Mouse (Mus musculus) forelimb bud, embryonic 11.5 days (tissue): Measurements from ENCODE around the gene Abhd17c.
A peak's percentile ranks its signal among the peaks of the same experiment; 100 is the strongest.
"Not testable (repeated sequence)": the region's sequence is repeated elsewhere in the genome, so short reads cannot be mapped to it uniquely, and the experiment has no call there.

Experiments used
- DNase-seq: peaks from one replicate; pipeline ENCODE4 v3.0.0-alpha.2; 2012; ENCODE audit warnings: low read depth, low spot score

Abhd17c gene

DNA sequence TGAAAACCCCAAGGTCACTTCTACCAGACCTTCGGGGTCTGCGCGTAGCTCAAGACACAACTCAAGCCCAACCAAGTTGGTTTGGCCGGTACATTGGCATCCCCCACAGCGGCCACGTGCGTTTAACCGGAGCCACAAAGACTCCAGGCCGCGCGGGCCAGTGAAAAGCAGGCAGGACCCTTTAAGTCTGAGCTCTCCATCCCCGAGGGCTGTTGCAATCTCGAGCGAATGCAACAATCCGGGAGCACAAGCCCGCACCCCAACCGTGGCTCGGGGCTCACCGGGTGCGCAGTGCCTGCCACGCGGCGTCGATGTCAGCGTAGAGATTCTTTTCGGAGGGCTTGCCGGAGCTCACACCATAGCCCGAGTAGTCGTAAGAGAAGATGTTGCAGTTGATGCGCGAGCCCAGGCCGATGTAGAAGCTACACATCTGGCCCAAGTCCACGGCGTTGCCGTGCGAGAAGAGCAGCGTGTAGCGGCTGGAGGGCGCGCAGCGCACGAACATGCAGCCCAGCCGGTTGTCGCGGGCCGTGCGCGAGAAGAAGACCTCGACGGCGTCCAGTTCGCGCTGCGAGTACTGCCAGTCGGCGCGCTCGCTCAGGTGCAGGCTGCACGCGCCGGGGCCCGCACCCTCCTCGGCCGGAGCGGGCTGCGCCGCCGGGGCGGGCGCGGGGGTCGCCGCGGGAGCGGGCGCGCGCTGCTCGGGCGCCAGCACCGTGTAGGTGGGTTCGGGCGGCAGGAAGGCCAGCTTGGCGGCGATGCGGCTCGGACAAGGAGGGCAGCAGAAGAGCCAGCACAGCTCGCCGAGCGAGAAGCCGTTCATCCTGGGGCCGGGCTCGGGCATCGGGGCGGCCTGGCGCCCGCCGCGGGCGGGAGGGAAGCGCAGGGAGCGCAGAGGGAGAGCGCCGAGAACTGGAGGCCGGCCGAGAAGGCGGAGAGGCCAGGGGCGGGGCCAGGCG is at the start of gene Abhd17c:
TSS of gene Abhd17c (minus strand) at position 893 of the 959 bp plus-strand sequence.
- peak; percentile 40 for DNase-seq

DNA sequence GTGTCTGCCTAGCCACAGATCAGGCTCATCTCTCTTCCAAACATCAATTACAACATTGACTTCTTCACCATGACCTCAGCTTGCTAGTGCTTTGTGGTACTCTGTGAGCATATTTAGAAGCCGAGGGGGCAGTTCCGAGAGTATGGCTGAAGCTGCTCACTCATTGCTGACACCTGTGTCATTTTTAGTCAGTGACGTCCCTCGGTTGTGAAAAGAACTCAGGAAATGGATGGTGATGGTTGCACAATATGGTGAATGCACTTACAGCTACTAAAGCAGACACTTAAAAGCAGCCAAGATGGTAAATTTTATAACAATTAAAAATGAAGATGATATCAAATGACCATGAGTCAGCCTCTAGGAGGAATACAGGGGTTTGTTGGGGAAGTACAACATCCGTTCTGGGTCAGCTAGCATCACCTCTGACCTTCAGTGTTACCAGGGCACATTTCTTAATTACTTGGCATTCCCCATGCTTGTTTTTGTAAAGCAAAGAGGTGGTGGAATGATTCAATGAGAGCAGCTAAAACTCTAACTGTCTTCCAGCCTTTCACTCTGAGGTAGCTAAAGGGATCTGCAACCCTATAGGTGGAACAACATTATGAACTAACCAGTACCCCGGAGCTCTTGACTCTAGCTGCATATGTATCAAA is 45.6 kb upstream of the Abhd17c start:
- DNase-seq = no peak

DNA sequence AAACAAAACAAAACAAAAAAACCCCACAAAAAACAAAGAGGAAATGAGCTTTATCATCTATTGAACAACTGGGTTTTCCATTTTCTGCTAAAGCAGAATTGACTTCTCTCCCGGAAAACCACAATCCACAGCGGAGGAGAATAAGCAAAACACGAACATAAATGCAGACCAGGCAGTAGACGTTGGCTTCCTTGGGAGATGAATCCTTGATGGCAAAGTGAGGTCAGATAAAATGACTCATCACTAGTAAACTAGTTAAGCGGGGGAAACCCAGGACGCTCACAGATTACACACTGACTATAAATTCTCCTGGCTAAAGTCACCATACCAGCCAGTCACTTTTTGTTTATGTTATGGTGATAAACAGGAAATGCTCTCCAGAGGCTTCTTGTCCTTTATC is 44.5 kb upstream of the Abhd17c start:
- DNase-seq = no peak

DNA sequence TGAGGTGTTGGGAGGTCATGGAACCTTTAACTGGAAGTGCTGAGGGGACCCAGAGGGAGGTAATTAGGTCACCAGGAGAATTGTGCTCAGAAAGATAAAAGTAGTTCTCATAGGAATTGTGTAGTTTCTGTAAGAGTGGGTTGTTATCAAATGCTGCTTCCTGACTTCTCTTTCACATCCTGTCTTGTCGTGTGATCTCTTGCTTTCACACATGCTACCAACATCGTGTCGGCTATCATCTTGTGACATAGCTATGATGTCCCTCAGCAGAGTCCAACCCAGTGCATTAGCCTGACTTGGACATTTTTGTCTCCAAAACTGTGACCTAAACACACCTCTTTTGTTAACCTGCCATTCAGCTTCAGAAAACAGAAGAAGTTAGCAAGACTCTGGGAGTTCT is 40.6 kb upstream of the Abhd17c start:
- no peak for DNase-seq

DNA sequence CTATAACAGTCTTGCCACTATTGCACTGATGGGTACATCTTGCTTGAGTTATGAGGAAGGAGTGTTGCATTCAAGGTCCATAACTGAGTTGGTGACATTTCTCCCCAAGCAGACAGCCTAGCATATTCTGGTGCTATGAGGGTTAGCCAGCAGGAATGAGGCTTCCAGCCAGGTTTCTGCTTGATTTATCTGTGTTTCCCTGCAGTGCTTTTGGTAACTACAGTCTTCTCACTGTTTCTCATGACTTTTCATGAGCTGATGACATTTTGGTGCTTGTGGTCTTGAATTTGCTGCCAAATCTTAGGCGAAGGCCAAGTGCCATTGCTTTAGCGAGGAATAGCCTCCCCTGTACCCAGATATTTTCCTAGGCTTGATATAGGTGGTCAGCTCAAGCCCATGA is 39.8 kb upstream of the Abhd17c start:
- no peak for DNase-seq

DNA sequence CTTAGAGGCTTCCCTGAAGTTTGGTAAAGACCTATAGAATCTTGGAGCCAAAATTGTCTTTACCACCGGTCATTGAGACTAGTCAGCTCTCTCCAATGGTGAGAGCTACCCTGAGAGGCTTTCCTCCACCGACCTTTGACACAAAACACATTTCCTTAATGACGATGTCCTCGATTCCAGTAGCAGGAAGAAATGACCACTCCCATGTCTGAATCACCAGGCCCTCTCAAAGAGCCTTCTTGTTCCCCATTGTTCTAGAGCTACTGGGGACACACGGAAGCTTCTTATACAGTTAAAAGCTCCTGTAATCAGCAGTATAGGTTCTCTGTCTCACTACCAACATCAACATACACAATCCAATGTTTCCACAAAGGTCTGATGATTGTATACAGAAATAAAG is 36.5 kb upstream of the Abhd17c start:
- no peak for DNase-seq

DNA sequence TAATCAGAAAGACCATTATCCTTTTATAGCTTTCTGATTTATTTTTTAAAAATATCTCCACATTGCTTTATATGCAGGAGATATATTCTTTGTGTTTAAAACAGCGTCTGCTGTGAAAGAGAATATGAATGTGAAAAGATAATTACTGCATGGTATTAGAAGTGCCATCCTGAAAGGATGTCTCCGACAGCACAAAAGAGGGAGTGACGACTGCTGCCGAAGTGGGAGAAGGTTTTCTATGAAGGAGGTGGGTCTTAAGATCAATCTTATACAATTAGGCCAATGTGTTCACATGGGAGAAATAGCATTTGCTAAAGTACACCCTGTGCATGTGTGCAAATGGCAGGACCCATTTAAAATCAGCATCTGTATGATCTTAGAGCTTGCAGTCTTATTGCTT is 33.5 kb upstream of the Abhd17c start:
- no peak for DNase-seq

DNA sequence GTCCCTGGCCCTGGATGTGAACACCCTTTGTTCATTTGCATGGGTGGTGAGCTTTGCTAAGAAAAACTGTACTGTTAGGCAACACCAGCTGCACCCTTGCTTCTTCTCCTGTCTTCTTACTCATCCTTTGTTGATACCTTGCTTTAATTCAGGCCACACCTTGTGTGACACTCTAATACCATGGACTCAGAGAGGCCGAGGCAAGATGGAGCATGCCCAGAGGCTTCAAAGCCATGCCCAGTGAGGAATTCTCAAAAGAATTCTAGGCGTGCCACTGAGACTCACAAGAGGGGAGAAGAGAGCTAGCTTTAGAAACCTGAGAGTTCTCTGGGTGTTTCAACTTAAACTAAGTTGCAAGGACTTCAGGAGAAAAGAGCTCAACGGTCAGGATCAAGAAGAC is 33.0 kb upstream of the Abhd17c start:
- no peak for DNase-seq

DNA sequence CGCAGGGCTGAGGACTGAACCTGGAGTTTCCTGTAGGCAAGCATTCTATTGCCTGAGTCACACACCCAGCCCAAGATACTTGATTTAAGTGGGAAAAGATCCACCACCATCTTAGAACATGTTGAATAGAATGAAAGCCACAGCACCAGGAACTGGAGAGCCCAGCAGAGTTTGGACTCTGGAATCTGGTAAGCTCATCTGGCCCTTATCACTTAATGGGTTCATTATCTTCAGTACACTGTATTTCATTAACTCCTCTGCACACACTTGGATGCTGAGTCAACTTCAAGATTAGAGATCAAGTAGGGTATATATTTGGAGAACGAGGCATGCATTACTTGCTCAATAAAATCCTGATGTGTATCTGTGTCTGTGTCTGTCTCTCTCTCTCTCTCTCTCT is 27.1 kb upstream of the Abhd17c start:
- DNase-seq = not testable (repeated sequence)

DNA sequence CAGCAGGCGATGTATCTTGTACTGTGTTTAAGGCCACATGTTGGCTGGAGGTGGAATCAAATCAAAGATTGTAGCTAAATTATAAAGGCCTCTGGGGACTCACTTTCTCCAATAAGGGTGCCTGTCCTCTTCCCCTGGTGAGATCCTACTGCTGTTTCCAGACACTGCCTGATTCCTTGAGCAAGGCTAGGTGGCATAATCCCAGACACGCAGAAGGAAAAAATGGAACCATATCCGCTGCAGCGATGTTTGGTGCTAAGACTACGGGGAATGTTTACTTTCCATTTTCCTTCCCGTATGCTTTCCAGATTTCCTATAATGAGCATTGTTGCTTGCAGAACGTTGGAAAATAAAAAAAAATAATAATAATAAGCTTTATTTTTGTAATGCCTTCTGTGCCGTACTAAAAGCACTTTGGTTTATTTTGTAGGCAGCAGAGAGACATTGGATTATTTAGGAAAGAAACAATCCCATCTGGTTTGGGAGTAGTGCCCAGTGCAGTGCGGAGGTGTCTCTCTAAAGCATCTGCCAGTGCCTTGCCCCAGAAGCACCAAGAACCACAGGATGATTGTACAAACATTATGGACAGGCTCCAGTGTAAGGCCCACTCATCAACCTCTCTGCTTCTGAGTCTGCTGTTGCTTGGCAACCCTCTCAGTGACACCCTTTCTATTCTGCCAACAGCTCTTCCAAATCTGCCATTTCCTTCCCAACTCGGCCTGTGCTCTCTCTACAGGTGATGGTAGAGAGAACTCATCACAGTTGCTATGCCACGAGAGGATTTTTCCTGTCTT is 23.2 kb upstream of the Abhd17c start:
- no peak for DNase-seq

DNA sequence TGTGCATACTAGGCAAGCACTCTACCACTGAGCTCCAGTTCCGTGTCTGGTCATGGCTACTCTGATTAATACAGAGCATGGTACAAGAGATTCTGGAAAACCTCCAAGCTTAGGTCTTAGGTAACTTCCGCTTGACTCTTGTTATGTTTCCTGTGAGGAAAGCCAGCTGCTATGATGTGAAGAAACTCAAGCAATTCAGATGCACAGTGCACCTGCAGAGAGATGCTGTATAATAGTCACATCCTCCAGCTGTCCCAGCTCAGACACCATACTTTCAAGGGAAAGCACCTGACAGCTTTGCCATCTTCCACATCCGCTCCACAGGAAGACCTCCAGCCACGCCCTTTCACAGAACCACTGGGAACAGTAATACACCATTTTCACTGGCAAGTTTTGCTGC is 21.7 kb upstream of the Abhd17c start:
- no peak for DNase-seq

DNA sequence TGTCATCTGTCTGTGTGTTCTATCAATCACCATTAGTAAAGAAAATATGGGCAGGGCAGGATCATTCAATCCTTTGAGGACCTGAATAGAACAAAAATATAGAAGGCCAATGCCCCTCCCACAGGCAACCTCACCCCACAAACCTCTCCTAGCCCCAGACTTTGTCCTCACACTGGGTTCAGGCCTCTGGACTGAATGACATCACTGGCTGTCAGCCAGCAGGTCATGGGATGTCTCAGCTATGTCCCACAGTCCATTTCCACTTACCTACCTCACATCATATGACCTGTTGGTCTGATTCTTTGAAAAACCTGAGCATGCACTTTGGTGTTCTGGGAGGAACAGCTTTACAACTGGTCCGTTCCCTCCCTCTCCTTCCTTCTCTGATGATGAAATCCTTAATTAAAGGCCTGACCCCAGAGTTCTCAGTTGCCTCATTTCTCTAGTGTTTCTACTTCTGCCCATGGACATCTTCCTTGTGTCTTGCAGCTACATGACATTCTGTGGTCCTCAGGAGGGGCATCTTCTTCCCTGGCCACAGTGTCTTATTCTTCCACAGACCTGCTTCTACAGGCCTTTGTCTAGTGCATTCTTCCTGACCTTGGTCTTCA is 19.6 kb upstream of the Abhd17c start:
- no peak for DNase-seq

DNA sequence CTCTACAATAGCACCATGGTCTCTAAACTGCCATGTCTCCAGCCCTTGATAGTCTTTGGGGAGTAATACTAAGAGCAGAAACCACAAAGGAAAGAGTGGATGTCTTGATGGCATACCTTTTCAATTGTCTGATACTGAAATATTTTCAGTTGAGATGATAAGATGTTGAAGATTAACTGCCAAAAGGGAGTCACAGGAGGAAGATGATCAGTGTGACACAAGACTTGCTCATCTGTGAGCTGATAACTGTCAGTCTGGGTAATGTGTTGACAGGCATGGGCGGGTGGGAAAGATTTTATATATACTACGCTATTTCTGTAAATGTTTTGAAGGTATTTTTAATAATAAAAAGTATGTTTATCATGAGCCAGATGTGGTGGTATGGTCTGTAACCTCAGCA is 16.7 kb upstream of the Abhd17c start:
- no peak for DNase-seq

DNA sequence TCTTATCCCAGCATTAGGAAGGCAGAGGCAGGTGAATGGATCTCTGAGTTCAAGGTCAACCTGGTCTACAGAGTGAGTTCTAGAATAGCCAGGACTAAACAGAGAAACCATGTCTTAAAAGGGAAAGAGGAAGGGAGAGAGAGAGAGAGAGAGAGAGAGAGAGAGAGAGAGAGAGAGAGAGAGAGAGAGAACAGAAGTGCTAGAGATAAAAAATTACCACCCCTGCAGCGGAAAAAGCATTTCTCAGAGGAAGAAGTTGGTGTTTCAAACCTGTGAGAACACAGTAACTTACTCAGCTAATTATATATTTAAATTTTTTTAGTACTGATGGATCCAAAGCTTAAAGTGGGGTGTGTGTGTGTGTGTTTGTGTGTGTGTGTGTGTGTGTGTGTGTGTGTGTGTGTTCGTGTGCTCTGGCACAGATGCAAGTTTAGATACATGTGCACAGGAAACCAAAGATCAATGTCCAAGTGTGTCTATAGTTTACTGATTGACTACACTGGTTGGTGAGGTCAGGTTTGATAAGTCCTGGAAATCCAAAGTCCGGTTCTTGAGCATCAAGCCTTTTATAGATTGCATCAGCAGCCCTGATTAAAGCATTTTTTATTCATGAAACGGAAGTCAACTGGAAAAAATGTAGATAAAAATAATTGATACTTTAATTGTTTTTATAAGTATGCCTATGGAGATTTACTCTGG is 15.2 kb upstream of the Abhd17c start:
- no peak for DNase-seq

DNA sequence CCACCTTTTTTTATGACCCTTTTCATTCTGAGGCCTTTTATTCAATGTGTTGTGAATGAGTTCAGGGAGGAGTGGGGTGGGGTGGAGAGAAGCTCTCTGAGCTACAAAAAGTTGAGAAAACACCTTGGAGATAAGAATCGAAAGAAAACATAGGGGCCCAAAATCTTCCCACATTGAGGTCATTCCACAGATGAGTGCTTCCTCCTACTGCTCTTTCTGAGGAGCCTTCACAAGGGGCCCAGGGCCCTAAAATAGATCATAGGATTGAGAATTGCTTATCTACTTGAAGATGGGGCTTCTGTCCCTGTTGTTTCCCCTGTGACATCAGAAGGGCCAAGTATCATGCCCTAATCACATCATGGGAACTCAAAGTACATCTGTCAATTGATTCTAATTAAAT is 14.3 kb upstream of the Abhd17c start:
- DNase-seq = no peak

DNA sequence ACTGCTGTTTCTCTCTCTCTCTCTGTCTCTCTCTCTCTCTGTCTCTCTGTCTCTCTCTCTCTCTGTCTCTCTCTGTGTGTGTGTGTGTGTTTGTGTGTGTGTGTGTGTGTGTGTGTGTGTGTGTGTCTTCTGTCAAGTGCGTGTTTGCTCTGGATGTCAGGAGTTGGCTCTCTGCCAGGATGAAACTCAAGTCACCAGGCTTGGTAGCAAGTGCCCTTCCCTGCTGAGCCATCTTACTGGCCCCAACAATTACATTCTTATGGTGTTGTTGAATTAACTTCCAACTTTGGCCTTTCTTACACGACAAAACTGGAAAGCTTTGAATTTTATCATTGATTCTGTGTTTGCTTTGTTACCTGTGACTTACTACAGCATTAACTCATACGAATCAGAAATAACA is 13.6 kb upstream of the Abhd17c start:
- no peak for DNase-seq

DNA sequence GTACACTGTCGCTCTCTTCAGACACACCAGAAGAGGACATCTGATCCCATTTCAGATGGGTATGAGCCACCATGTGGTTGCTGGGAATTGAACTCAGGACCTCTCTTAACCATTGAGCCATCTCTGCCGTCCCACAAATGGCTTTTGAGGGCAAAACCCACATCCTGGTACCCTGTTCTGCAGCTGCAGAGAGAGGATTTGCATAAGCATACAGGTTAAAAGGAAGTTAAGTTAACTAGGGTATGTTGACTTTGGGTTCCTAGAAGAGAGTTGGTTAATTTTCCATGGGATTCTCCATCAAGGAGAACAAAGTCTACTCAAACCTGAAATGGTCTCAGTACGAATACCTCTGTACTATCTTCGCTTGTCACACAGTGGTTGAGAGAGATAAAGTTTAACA is 13.2 kb upstream of the Abhd17c start:
- DNase-seq = no peak

DNA sequence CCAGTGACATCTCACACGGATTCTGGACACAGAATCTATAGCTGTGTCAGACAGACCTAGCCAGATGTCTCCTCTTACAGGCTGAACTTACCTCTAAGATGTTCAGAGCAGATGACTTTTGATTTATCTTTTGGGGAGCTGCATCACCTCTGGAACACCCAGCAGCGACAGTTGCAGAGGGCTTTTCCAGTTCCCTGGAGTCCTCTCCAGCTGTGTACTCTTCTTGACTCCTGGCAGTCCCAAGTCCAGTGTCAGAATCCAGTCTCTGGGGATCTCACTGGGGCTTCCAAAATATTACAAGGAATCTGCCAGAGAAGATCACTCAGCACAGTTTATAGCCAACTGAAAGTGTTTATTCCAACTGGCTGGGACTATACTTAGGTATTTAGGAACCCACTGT is 12.7 kb upstream of the Abhd17c start:
- DNase-seq = no peak

DNA sequence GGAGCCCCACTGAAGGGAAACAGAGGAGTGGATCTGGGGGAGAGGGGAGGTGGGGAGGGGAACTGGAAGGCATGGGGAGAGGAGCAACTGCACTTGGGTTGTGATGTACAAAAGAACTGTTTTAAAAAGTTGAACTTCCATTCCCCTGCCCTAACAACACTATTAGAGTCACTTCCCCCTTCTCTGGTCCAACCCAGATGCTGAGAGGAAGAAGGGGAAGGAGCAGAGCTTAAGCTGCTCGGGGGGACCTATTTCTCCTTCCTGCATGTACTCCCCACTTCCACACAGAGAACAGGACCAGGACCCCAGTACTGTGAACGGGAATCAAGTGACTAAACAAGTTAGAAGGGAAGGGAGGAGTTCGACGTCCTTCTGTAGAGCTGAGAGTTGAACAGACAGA is 11.9 kb upstream of the Abhd17c start:
- no peak for DNase-seq

DNA sequence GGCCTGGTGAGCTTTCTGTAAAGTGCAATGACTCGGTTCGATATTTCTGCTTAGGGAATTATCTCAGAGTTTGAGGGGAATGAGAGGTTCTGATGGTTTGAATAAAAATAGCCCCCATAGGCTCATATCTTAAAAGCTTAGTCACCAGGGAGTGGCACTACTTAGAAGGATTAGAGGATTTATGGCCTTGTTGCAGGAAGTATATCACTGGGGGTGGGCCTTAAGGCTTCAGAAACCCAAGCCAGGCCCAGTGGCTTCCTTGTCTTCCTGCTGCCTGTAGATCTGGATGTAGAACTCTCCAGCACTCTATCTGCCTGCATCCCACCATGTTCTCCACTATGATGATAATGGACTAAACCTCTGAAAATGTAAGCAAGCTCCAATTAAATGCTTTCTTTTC is 7.7 kb upstream of the Abhd17c start:
- no peak for DNase-seq

DNA sequence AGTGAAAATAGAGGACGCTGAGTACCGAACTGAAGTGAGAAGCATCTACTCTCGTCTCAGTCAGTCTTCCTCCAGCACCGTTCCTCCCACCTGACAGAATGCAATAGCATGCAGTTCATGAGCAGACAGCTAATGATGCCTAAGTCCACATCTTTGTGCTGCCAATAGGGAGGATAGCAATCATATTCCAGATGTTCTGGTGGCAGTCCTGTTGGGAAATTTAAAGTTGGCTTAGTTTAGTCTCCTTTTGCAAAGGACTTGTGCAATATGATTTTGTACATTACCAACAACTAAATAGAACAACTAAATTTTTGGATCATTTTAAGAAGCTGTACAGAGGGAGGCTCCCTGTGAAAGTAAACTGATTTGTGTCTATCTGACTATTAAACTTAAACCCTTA is 2.1 kb upstream of the Abhd17c start:
- DNase-seq = no peak
